Mouse (Mus musculus): ENCODE data around the gene Dnajc22. TPM values are rescaled to one million over a fixed set of nuclear protein-coding genes. Genes with fewer than 3 reads are reported as not detected.
A peak's percentile ranks its signal among the peaks of the same experiment; 100 is the strongest.
"Not testable (repeated sequence)": the region's sequence is repeated elsewhere in the genome, so short reads cannot be mapped to it uniquely, and the experiment has no call there.

The Dnajc22 gene
- polyA plus RNA-seq (2012; rRNA removed) = 5.8 and 7.6 TPM in 2 replicates

DNA sequence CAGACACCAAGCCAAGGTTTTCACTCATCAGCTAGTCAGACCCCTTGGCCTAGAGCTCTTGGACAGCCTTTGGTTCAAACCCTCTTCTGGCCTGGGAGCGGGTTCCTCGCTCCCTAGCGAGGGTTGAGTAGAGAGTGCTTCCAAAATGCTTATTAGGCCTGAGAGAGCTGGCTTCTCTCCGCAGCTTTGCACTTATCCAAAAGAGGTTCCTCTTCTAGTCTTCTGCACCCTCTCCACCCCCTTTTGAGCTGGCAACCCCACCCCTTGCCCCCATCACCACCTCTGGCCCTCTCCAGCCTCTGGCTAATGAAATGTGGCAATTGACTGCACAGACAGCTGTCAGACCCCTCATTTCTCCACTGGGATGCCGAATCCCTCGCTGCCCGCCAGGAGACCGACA, at the start of gene Dnajc22:
Dnajc22 (plus strand) TSS at position 301 of the 400 bp plus-strand sequence.
- DNase-seq (ENCODE audit: low read depth) = no peak

DNA sequence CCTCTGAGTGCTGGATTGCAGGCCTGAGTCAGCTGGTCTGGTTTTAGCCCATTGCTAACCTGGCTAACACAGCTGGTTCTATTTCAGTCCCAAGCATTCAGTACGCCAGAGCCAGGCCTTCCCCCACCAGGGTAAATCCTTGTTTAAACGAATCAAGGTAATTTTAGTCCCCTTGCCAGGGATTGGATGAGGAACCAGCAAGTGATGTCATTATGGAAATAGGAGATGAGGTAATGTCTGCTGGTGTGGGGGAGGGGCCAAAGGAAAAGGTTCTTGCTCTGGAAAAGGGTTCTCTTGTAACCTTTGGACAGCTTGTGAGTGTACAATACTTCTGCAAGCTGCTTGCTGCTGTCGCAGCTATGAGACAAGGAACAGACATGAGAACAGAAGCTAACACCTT, 48.1 kb upstream of the Dnajc22 start:
- DNase-seq (ENCODE audit: low read depth) = no peak

- DNase-seq (ENCODE audit: low read depth) = not testable (repeated sequence)
Observed at GRCm38 (mm10) chr15:99045734-99046133, 47.2 kb upstream of the Dnajc22 start.

GRCm38 (mm10) chr15:99049473-99050253, 43.3 kb upstream of the Dnajc22 start:
- DNase-seq (ENCODE audit: low read depth) = no peak

GRCm38 (mm10) chr15:99053373-99053772, 39.6 kb upstream of the Dnajc22 start:
- DNase-seq (ENCODE audit: low read depth) = no peak

- no peak for DNase-seq (ENCODE audit: low read depth)
Observed at GRCm38 (mm10) chr15:99055040-99055439, 37.9 kb upstream of the Dnajc22 start, which contains the start of gene Prph. Prph (plus strand) TSS chr15:99055174.

GRCm38 (mm10) chr15:99055511-99055961, 37.4 kb upstream of the Dnajc22 start:
- DNase-seq (ENCODE audit: low read depth) = no peak

- DNase-seq (ENCODE audit: low read depth) = no peak
Observed at GRCm38 (mm10) chr15:99056332-99056731, 36.6 kb upstream of the Dnajc22 start.

DNA sequence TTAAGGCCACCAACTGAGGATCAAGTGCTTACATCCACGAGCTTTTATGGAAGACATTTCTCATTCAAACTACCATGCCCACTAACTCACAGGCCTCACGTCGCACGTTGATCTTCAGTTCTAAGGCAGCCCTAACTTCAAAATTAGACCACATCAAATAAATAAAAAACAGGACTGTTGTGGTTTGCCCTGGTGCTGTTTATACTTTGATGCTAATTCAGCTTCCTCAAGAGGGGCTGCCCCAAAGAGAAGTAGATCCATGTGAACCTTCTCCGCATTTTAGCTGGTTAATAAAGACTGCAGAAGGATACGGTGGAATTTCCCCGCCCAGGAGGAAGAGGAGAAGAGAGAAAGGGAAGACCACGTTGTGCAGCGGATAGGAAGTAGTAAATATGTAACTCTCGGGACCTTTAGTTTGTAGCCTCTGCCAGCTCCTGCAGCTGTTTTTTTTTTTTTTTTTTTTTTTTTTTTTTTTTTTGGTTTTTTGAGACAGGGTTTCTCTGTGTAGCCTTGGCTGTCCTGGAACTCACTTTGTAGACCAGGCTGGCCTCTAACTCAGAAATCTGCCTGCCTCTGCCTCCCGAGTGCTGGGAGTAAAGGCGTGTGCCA, 27.3 kb upstream of the Dnajc22 start:
- DNase-seq (ENCODE audit: low read depth) = no peak

GRCm38 (mm10) chr15:99071988-99072387, 21.0 kb upstream of the Dnajc22 start:
- no peak for DNase-seq (ENCODE audit: low read depth)

DNA sequence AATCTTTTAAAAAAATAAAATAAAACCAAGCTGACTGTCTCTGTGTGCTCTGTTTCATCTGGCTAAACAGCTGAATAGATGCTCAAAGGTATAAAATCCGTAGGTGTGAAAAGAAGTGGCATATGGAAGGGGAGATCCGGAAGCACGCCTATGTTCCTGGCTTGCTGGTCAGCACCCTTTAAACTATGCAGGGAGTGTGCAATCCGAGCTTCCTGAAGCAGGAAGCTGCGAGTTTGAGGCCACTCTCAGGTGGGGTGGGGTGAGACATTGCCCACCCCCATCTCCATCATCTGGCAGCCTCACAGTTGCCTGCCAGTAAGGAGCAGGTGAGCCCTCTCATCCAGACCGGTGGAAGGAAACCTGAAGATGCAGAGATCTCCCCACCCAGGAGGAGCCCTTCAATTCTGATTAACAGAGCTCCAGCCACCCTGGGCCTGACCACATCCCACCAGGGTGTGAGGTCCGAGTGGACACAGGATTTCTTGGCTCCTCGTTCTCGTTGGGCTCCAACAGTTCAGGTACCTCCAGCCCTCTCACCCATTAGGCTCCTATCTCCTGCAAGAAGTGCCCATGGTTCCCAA, 18.9 kb upstream of the Dnajc22 start, which contains the start of gene Troap:
Troap (plus strand) TSS at position 557 of the 581 bp plus-strand sequence.
- DNase-seq (ENCODE audit: low read depth) = no peak

GRCm38 (mm10) chr15:99074600-99075333, 18.2 kb upstream of the Dnajc22 start:
- peak; percentile 55 for DNase-seq (ENCODE audit: low read depth)

DNA sequence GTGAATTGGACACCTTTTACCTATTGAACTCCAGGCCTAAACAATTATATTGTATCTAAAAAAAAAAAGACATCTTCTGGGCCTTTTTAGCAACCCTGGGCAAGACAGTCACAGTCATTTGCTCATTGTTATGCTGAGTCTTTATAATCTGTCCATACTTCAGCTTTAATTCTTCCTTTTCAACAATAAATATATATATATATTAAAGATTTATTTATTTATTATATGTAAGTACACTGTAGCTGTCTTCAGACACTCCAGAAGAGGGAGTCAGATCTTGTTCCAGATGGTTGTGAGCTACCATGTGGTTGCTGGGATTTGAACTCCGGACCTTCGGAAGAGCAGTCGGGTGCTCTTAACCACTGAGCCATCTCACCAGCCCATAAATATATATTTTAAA, 17.0 kb upstream of the Dnajc22 start:
- not testable (repeated sequence) for DNase-seq (ENCODE audit: low read depth)

DNA sequence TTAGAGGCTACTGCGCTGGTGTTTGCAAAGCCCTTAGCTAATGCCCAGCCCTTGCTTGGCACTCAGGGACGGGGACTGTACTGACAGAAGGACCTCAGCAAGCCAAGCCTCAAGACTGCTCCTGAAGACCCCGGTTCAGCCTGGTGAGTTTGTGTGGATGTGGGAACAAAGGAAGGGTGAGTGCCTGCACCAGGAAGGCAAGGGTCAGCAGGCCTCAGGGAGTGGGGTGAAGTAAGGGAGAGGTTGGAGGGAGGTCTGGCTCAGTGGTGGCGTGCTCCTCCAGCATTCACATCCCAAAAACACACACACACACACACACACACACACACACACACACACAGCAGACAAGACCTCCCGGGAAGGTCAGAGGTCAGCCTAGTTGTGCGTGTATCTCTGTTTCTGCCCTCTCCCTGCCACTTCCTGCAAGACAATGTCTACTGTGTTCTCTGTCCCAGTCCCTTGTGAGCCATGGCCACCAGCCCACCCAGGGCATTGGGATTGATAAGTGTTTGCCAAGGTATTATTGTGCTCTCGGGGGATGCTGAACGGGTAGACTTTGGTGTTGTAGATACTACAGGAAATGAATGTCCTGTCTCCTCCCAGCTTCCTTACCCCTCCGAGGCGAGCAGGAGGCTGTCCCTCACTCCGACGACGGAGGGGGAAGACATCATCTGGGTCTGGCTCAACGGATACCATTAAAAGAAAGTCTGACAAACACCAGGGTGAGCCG, 14.6 kb upstream of the Dnajc22 start:
- no peak for DNase-seq (ENCODE audit: low read depth)

- DNase-seq (ENCODE audit: low read depth) = no peak
Observed at GRCm38 (mm10) chr15:99079804-99080203, 13.2 kb upstream of the Dnajc22 start.

DNA sequence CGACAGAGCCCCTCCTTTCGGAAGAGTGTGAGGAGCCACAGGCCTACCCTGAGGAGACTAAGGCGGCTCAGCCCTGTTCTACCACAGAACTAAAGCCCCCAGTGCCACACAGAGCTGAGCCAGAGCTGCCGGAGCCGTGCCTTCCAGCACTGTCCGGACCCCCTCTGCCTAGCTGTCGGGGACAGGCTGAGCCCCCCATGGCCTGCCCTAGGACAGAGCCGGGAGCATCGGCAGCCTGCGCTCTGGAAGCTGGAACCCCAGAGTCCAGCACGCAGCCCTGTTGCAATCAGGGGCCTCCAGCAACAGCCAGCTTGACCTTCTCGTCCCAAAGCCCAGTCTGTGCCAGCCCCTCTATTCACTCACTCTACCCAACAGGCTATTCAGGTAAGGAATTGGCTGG, 10.6 kb upstream of the Dnajc22 start:
- DNase-seq (ENCODE audit: low read depth) = no peak

DNA sequence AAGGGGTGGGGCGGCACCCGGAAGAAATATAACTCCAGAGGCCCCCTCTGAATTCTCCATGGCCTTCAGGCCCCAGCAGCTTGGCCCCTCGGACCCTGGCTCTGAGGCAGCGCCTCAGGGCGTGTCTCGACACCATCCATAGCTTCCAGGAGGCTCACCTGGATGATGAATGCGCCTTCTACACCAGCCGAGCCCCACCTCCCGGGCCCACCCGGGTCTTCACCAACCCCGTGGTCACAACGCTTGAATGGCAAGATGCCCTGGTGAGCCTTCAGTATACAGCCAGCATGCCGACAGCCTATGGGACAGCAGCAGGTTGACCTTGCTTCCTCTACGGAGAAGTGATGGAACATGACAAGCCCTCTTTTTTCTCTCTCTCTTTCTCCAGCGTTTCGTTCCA, 10.1 kb upstream of the Dnajc22 start:
- no peak for DNase-seq (ENCODE audit: low read depth)

- DNase-seq (ENCODE audit: low read depth) = no peak
Observed at GRCm38 (mm10) chr15:99083258-99083657, 9.7 kb upstream of the Dnajc22 start.

DNA sequence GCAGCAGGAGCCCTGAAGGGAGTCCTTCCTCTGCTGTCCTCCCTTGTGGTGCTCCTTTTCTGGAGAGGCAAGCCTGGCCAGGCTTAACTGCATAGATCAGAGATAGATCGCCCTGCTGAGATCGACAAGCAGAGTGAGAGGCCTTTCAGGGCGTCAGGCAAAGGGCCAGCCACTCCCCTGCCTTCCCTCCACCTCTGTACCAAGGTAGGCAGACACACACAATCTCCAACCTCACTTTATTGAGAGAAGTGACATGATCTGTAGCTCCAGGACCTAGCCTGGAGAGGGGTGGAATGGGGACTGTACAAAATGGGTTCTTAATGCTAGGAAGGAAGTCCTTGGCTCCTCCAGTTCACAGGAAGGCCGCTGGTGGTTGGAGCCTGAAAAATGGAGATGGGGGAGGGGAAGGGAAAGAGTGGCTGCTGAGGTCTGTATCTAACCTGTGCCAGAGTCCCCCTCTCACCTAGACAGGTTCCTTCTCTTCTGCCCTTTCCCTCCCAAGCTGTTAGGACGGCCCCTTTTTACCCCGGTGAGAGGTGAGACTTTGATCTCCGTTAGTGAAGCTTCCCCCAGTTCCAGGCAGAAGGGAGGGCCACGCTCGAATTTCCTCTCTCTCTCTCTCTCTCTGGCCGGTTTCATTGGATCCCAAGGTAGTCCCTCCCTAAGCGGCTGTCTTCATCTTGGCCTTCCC, 9.0 kb upstream of the Dnajc22 start:
- DNase-seq (ENCODE audit: low read depth) = no peak

DNA sequence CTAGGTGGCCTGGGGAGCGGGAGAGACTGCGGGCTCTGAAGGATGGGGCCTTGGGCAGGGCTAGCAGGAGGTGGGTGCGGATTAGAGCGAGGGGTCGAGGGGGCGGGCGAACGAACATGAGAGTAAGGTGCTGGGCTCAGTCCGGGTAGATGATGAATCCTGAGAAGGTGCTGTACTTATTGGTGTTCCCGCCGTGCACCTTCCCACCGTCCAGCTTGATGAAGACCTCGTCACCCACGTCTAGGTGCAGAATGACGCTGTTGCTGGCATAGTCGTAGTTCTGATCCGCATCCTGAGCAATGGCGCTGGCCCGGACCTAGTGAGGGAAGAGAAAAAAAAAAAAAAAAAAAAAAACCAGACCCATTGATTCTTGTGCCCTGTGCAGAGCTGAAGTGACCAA, 8.4 kb upstream of the Dnajc22 start:
- DNase-seq (ENCODE audit: low read depth) = no peak

- no peak for DNase-seq (ENCODE audit: low read depth)
Observed at GRCm38 (mm10) chr15:99085997-99086396, 7.0 kb upstream of the Dnajc22 start.
